Mouse (Mus musculus): ENCODE data around the gene Tjp2.
"Not testable (repeated sequence)": the region's sequence is repeated elsewhere in the genome, so short reads cannot be mapped to it uniquely, and the experiment has no call there.

Gene Tjp2

GRCm38 (mm10) chr19:24221455-24221854 lies 3.4 kb downstream of the Tjp2 start:
- DNase-seq (ENCODE audit: low read depth): no peak

- DNase-seq (ENCODE audit: low read depth): no peak
These were observed 3.9 kb downstream of the Tjp2 start for GRCm38 (mm10) chr19:24220795-24221445.

GRCm38 (mm10) chr19:24219011-24219410 lies 5.8 kb downstream of the Tjp2 start:
- no peak for DNase-seq (ENCODE audit: low read depth)

GRCm38 (mm10) chr19:24218291-24218690 lies 6.5 kb downstream of the Tjp2 start:
- DNase-seq (ENCODE audit: low read depth): no peak

- no peak for DNase-seq (ENCODE audit: low read depth)
These were observed 7.0 kb downstream of the Tjp2 start for GRCm38 (mm10) chr19:24217851-24218250.

GRCm38 (mm10) chr19:24216771-24217170 lies 8.1 kb downstream of the Tjp2 start:
- DNase-seq (ENCODE audit: low read depth): no peak

GRCm38 (mm10) chr19:24214939-24215338 lies 9.9 kb downstream of the Tjp2 start:
- DNase-seq (ENCODE audit: low read depth): no peak

GRCm38 (mm10) chr19:24213299-24213698 lies 11.5 kb downstream of the Tjp2 start:
- DNase-seq (ENCODE audit: low read depth): no peak

- DNase-seq (ENCODE audit: low read depth): no peak
These were observed 12.1 kb downstream of the Tjp2 start for GRCm38 (mm10) chr19:24212552-24213249.

GRCm38 (mm10) chr19:24211168-24211567 lies 13.7 kb downstream of the Tjp2 start:
- no peak for DNase-seq (ENCODE audit: low read depth)

GRCm38 (mm10) chr19:24209516-24209915 lies 15.3 kb downstream of the Tjp2 start:
- DNase-seq (ENCODE audit: low read depth): no peak

- DNase-seq (ENCODE audit: low read depth): no peak
These were observed 16.9 kb downstream of the Tjp2 start for GRCm38 (mm10) chr19:24207967-24208366.

GRCm38 (mm10) chr19:24205001-24205400 lies 19.8 kb downstream of the Tjp2 start:
- DNase-seq (ENCODE audit: low read depth): no peak

- DNase-seq (ENCODE audit: low read depth): no peak
These were observed 23.0 kb downstream of the Tjp2 start for GRCm38 (mm10) chr19:24201848-24202247.

- DNase-seq (ENCODE audit: low read depth): no peak
These were observed 24.3 kb downstream of the Tjp2 start for GRCm38 (mm10) chr19:24200566-24200965.

GRCm38 (mm10) chr19:24198676-24199303 lies 26.0 kb downstream of the Tjp2 start:
- no peak for DNase-seq (ENCODE audit: low read depth)

GRCm38 (mm10) chr19:24197338-24197737 lies 27.5 kb downstream of the Tjp2 start:
- no peak for DNase-seq (ENCODE audit: low read depth)

- no peak for DNase-seq (ENCODE audit: low read depth)
These were observed 29.6 kb downstream of the Tjp2 start for GRCm38 (mm10) chr19:24195224-24195623.

- DNase-seq (ENCODE audit: low read depth): no peak
These were observed 30.6 kb downstream of the Tjp2 start for GRCm38 (mm10) chr19:24194216-24194615.

- DNase-seq (ENCODE audit: low read depth): no peak
These were observed 31.9 kb downstream of the Tjp2 start for GRCm38 (mm10) chr19:24192946-24193345.

- DNase-seq (ENCODE audit: low read depth): no peak
These were observed 37.0 kb downstream of the Tjp2 start for GRCm38 (mm10) chr19:24187791-24188190.

GRCm38 (mm10) chr19:24187358-24187757 lies 37.5 kb downstream of the Tjp2 start:
- not testable (repeated sequence) for DNase-seq (ENCODE audit: low read depth)

GRCm38 (mm10) chr19:24183680-24184235 lies 41.1 kb downstream of the Tjp2 start:
- no peak for DNase-seq (ENCODE audit: low read depth)
